In the genomic region with DNA sequence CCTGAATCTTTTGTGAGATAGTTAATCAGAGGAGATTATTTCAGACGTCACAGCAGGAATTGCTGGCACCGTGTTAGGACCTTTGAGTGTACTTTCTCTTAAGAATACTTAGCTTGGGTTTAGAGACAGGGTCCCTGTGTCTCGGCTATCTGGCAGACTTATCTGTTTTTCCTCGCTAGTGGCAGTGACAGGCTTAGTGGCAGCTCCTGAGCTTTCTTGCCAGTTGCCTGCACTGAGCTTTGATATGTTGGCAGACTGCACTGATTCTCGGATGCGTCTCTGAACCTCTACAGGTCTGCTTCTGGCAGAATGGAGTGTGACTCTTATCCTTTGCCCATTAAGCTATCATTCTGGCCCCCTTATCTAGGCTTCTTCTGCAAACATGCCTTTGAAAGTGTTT, we compare ENCODE assay signal across 30 mouse cellular contexts. TPM values are rescaled to one million over a fixed set of nuclear protein-coding genes. Genes with fewer than 3 reads are reported as not detected.
DNase-seq lines count a peak whose midpoint lies in the region; ATAC-seq and TF ChIP-seq lines count a peak whose summit lies in the region.
"Had no signal": no experiment of that assay in that cellular context is flagged by ENCODE, and none has a peak within 500 bp of the region (broad histone marks: within the 10 kb centered on the region; RNA-seq: fewer than 3 reads in every experiment).

No protein-coding gene starts in this region.

- no peak for TF ChIP-seq CTCF in heart, adult 2 months (IDR thresholded peaks at IDR 0.05)
- no peak for TF ChIP-seq CTCF in MEL (IDR thresholded peaks at IDR 0.05 in 2 of 3, conservative IDR thresholded peaks at IDR 0.05 in 1 of 3; ENCODE audit: control insufficient read depth in 1 of 3, insufficient read depth in 1 of 3, low read depth in 2 of 3, low read length in 3 of 3, poor library complexity in 1 of 3, severe bottlenecking in 1 of 3)

- H3K27ac ChIP-seq in heart, embryonic 14.5 days (replicated peaks in 1 of 2; ENCODE audit: control insufficient read depth in 1 of 2, insufficient read depth in 1 of 2, low read depth in 2 of 2, low read length in 2 of 2), result peak overlapping the region; percentile 67 to 72
- H3K27ac ChIP-seq in heart, adult 2 months, result no peak overlapping the region
- no peak overlapping the region for H3K27ac ChIP-seq in MEL (ENCODE audit: control insufficient read depth, low read depth, low read length)
- H3K27ac ChIP-seq: hindbrain, embryonic 10.5 days; hindbrain, embryonic 15.5 days; liver, embryonic 14.5 days; neural tube, embryonic 12.5 days had no signal

- WGBS in heart, embryonic 14.5 days, result 18% methylated on average over 6 of the region's 6 CpGs
- 48% methylated on average over 6 of the region's 6 CpGs for WGBS in heart, adult 2 months

- no peak for TF ChIP-seq EP300 in heart, adult 2 months (IDR thresholded peaks at IDR 0.05; ENCODE audit: insufficient read depth, low read depth, low read length)
- TF ChIP-seq EP300 in MEL (IDR thresholded peaks at IDR 0.05; ENCODE audit: low read depth in 1 of 2, low read length in 2 of 2), result no peak

- H3K9ac ChIP-seq in heart, embryonic 14.5 days (ENCODE audit: low read length), result 0 out of 2 replicates have a peak overlapping the region, but pooled peaks have one; percentile 21
- H3K9ac ChIP-seq in heart, adult 2 months (ENCODE audit: low read depth, low read length), result no peak overlapping the region
- H3K9ac ChIP-seq in MEL (ENCODE audit: control insufficient read depth, low read depth, low read length, poor library complexity, severe bottlenecking), result no peak overlapping the region
- H3K9ac ChIP-seq: hindbrain, embryonic 15.5 days; liver, embryonic 14.5 days; neural tube, embryonic 12.5 days had no signal

- no peak overlapping the region for H3K4me3 ChIP-seq in heart, embryonic 14.5 days (ENCODE audit: control insufficient read depth in 1 of 2, insufficient read depth in 1 of 2, low read depth in 1 of 2, low read length in 2 of 2)
- H3K4me3 ChIP-seq in heart, adult 2 months, result no peak overlapping the region
- H3K4me3 ChIP-seq in MEL (ENCODE audit: control insufficient read depth in 1 of 2, insufficient read depth in 1 of 2, low read depth in 2 of 2, low read length in 2 of 2), result no peak overlapping the region
- H3K4me3 ChIP-seq: erythroblast, embryonic 14.5 days; hindbrain, embryonic 10.5 days; hindbrain, embryonic 15.5 days; myocyte; neural tube, embryonic 12.5 days had no signal

- H3K36me3 ChIP-seq in heart, embryonic 14.5 days (ENCODE audit: control insufficient read depth, insufficient read depth, low read length), result peaks cover 29% of the 10 kb centered on the region
- peaks cover 14% of the 10 kb centered on the region for H3K36me3 ChIP-seq in heart, adult 2 months (ENCODE audit: control insufficient read depth, insufficient read depth, low read length)
- H3K36me3 ChIP-seq in MEL (ENCODE audit: control insufficient read depth in 1 of 2, insufficient read depth in 2 of 2, low read length in 2 of 2), result peaks cover 7 to 30% of the 10 kb centered on the region in 2 experiments

- no peak for TF ChIP-seq RAD21 in MEL (IDR thresholded peaks at IDR 0.05; ENCODE audit: low read depth, low read length)

- intact Hi-C loops in heart, postnatal 14 days (cut with DNase I), result no loop called here
- intact Hi-C loops in heart, adult 2 months (cut with DNase I), result no loop called here

- no peak for TF ChIP-seq POLR2A in heart, adult 2 months (IDR thresholded peaks at IDR 0.05; ENCODE audit: insufficient read depth, low read depth, low read length)
- no peak for TF ChIP-seq POLR2A in MEL (IDR thresholded peaks at IDR 0.05; ENCODE audit: control insufficient read depth in 1 of 2, insufficient read depth in 1 of 2, low read depth in 1 of 2, low read length in 2 of 2, poor library complexity in 1 of 2)

- H3K4me1 ChIP-seq in heart, embryonic 14.5 days (ENCODE audit: control insufficient read depth in 2 of 2, insufficient read depth in 2 of 2, low read length in 2 of 2), result peaks cover 13 to 50% of the 10 kb centered on the region in 2 experiments
- peaks cover 4% of the 10 kb centered on the region for H3K4me1 ChIP-seq in heart, adult 2 months (ENCODE audit: control insufficient read depth, insufficient read depth, low read length)
- peaks cover 13 to 21% of the 10 kb centered on the region in 2 experiments; a peak in 3 of 4 replicates for H3K4me1 ChIP-seq in MEL (ENCODE audit: control insufficient read depth in 1 of 2, insufficient read depth in 2 of 2, low read length in 2 of 2)
- H3K4me1 ChIP-seq: hindbrain, embryonic 10.5 days; hindbrain, embryonic 15.5 days; neural tube, embryonic 12.5 days had no signal

- peak overlapping the region; percentile 46 for H3K4me2 ChIP-seq in heart, embryonic 14.5 days (ENCODE audit: low read length)
- H3K4me2 ChIP-seq: hindbrain, embryonic 15.5 days; midbrain, embryonic 11.5 days; neural tube, embryonic 12.5 days had no signal

- ATAC-seq in heart, embryonic 14.5 days (ENCODE audit: insufficient number of reproducible peaks, insufficient read depth, low FRiP score, low read depth), result peak; percentile 51; the same call in 1 of the 2 replicates
- ATAC-seq: forebrain, embryonic 16.5 days; inflammation-experienced regulatory T-cells, adult 6 months had no signal

- no peaks in the 10 kb centered on the region for H3K79me2 ChIP-seq in heart, adult 2 months (replicated peaks; ENCODE audit: control insufficient read depth, insufficient read depth, low read length)
- H3K79me2 ChIP-seq in MEL (ENCODE audit: control insufficient read depth, insufficient read depth, low read length, poor library complexity), result peaks cover 6% of the 10 kb centered on the region

- H3K9me3 ChIP-seq in heart, embryonic 14.5 days (ENCODE audit: control insufficient read depth, low read length), result peaks cover 4% of the 10 kb centered on the region; the same call in 1 of the 2 replicates
- no peaks in the 10 kb centered on the region for H3K9me3 ChIP-seq in MEL (replicated peaks; ENCODE audit: insufficient read depth, low read length)
- H3K9me3 ChIP-seq: hindbrain, embryonic 10.5 days; hindbrain, embryonic 15.5 days; neural tube, embryonic 12.5 days had no signal

- H3K27me3 ChIP-seq in heart, embryonic 14.5 days (ENCODE audit: control insufficient read depth, insufficient read depth, low read length), result no peaks in the 10 kb centered on the region
- H3K27me3 ChIP-seq in heart, adult 2 months (ENCODE audit: control insufficient read depth, insufficient read depth, low read length), result no peaks in the 10 kb centered on the region
- H3K27me3 ChIP-seq in MEL (ENCODE audit: control insufficient read depth in 1 of 2, insufficient read depth in 2 of 2, low read length in 2 of 2), result no peaks in the 10 kb centered on the region
- H3K27me3 ChIP-seq: CH12.LX; hindbrain, embryonic 15.5 days; neural tube, embryonic 12.5 days had no signal

- peak; percentile 57 to 63 for DNase-seq in cerebellum, postnatal 10 days
- DNase-seq in cerebellum, adult 11 months, result no peak
- peak; percentile 82 for DNase-seq in heart, adult 11 months
- no peak for DNase-seq in heart, postnatal 14 days
- no peak for DNase-seq in heart, adult 2 months
- DNase-seq in MEL (ENCODE audit: low read depth, low spot score), result peak; percentile 11
- no peak for DNase-seq in right cerebral cortex, postnatal 36 days (ENCODE audit: low spot score in 2 of 2)
- DNase-seq: adrenal gland, adult 8-10 months; cerebellum, adult 11-12 months; cerebellum, adult 9-11 months; kidney, adult 11 months; kidney, postnatal 14 days; layer of hippocampus, adult 9-11 months; liver; lung, adult 2 months; right cerebral cortex, adult 18-20 months; right cerebral cortex, postnatal 4 days; thymus, postnatal 4 days had no signal

TF ChIP-seq in MEL, 35 proteins besides CTCF, POLR2A, EP300 and RAD21:
- TF ChIP-seq KAT2A (conservative IDR thresholded peaks at IDR 0.05; ENCODE audit: low read depth, low read length) (no peak), ZKSCAN1 (IDR thresholded peaks at IDR 0.05; ENCODE audit: low read depth, low read length) (no peak), SMC3 (IDR thresholded peaks at IDR 0.05; ENCODE audit: low read depth, low read length) (no peak), MYC (IDR thresholded peaks at IDR 0.05; ENCODE audit: low read depth, low read length) (no peak), GATA1 (IDR thresholded peaks at IDR 0.05; ENCODE audit: low read depth, low read length) (0 out of 2 replicates have a peak, but pooled peaks have one; percentile 18)

RNA-seq across cellular contexts. Expression of gene Cacna1d, which starts 3.7 kb away (rescaled TPM):
- total RNA-seq in heart, postnatal 14 days (2021), result 1 to 10 TPM; 3.7 to 4.2 TPM
- polyA plus RNA-seq in heart, embryonic 14.5 days (2014; fragmentation: Nextera tagmentation; extraction: Ambion mirVana), result 9.5 and 13.1 TPM in 2 replicates
- total RNA-seq in heart, adult 2 months (2021), result 1 to 10 TPM; 1.3 to 2.1 TPM
- 3.0 and 4.6 TPM in 2 replicates for polyA plus RNA-seq in heart, adult 2 months (2012; rRNA removed)
- not detected in 2 replicates for total RNA-seq in MEL (2012; rRNA removed)
- polyA plus RNA-seq in MEL (2012; ENCODE audit: insufficient read depth in 1 of 2, insufficient read length in 2 of 2, low read depth in 1 of 2, low replicate concordance in 2 of 2, missing spikeins in 1 of 2), result not detected
- polyA plus RNA-seq: C2C12; erythroblast, embryonic 14.5 days; myocyte had no signal

RNA-seq across cellular contexts. Expression of gene Dcp1a, which starts 15.7 kb away (rescaled TPM):
- 10 to 100 TPM; 14.5 to 14.6 TPM for total RNA-seq in heart, postnatal 14 days (2021)
- 16.1 and 20.8 TPM in 2 replicates for polyA plus RNA-seq in heart, embryonic 14.5 days (2014; fragmentation: Nextera tagmentation; extraction: Ambion mirVana)
- 10 to 100 TPM in 1 of 2 experiments, 1 to 10 TPM in 1; 9.8 to 10.8 TPM for total RNA-seq in heart, adult 2 months (2021)
- 15.4 and 16.0 TPM in 2 replicates for polyA plus RNA-seq in heart, adult 2 months (2012; rRNA removed)
- total RNA-seq in MEL (2012; rRNA removed), result 17.6 and 21.4 TPM in 2 replicates
- polyA plus RNA-seq in MEL (2012; ENCODE audit: insufficient read depth in 1 of 2, insufficient read length in 2 of 2, low read depth in 1 of 2, low replicate concordance in 2 of 2, missing spikeins in 1 of 2), result 10 to 100 TPM in 1 of 2 experiments, not detected in 1; 31.4 TPM

RNA-seq across cellular contexts. Expression of gene Tkt, which starts 53.2 kb away (rescaled TPM):
- total RNA-seq in heart, postnatal 14 days (2021), result 10 to 100 TPM; 35.1 to 39.2 TPM
- polyA plus RNA-seq in heart, embryonic 14.5 days (2014; fragmentation: Nextera tagmentation; extraction: Ambion mirVana), result 31.5 and 46.1 TPM in 2 replicates
- 10 to 100 TPM; 30.7 to 32.8 TPM for total RNA-seq in heart, adult 2 months (2021)
- polyA plus RNA-seq in heart, adult 2 months (2012; rRNA removed), result 75.5 and 119 TPM in 2 replicates
- total RNA-seq in MEL (2012; rRNA removed), result 636 and 640 TPM in 2 replicates
- 1,000 to 10,000 TPM in 1 of 2 experiments, 100 to 1,000 TPM in 1; 115 to 1,273 TPM for polyA plus RNA-seq in MEL (2012; ENCODE audit: insufficient read depth in 1 of 2, insufficient read length in 2 of 2, low read depth in 1 of 2, low replicate concordance in 2 of 2, missing spikeins in 1 of 2)

Comparison
In these comparisons a context has a peak if more than half of its experiments do, and no peak if none do; other contexts are left out.
1. DNase-seq: peak in cerebellum, postnatal 10 days (2 of 2), heart, adult 11 months (single experiment) and MEL (single experiment); none in cerebellum, adult 11 months (single experiment), heart, postnatal 14 days (0 of 2), heart, adult 2 months (0 of 2) and right cerebral cortex, postnatal 36 days (0 of 2).
2. H3K27ac ChIP-seq: peak in heart, embryonic 14.5 days (2 of 2); none in heart, adult 2 months (single experiment) and MEL (single experiment).
3. RNA of gene Tkt, which starts 53.2 kb away (total RNA-seq): 636 to 640 TPM in MEL; 35.1 to 39.2 TPM in heart, postnatal 14 days and 30.7 to 32.8 TPM in heart, adult 2 months; every median in the first group is over 10 times any median in the second.